Mouse (Mus musculus): ENCODE data around the gene Epop. TPM values are rescaled to one million over a fixed set of nuclear protein-coding genes. Genes with fewer than 3 reads are reported as not detected.

The Epop gene
- polyA plus RNA-seq, 1 experiment: 6.1 TPM

- TF ChIP-seq POLR2A (IDR thresholded peaks at IDR 0.05; ENCODE audit: borderline replicate concordance, control insufficient read depth, low read depth, low read length) (no peak), CTCF (IDR thresholded peaks at IDR 0.05; ENCODE audit: control insufficient read depth, insufficient read depth, low read length) (no peak)
- 62% methylated on average over 6 of the region's 6 CpGs for WGBS
- H3K4me3 ChIP-seq (replicated peaks; ENCODE audit: control insufficient read depth, low read depth, low read length): no peak overlapping the region
- no peaks in the 10 kb centered on the region for H3K4me1 ChIP-seq (ENCODE audit: control insufficient read depth, insufficient read depth, low read length)
- H3K27ac ChIP-seq (ENCODE audit: control insufficient read depth, insufficient read depth, low read depth, low read length, poor library complexity): no peak overlapping the region
Measured at GRCm38 (mm10) chr11:97669829-97670228, 40.3 kb upstream of the Epop start.

GRCm38 (mm10) chr11:97669268-97669667, 39.8 kb upstream of the Epop start:
- no peaks in the 10 kb centered on the region for H3K4me1 ChIP-seq (ENCODE audit: control insufficient read depth, insufficient read depth, low read length)
- TF ChIP-seq POLR2A (IDR thresholded peaks at IDR 0.05; ENCODE audit: borderline replicate concordance, control insufficient read depth, low read depth, low read length): no peak
- no peak overlapping the region for H3K4me3 ChIP-seq (replicated peaks; ENCODE audit: control insufficient read depth, low read depth, low read length)
- H3K27ac ChIP-seq (ENCODE audit: control insufficient read depth, insufficient read depth, low read depth, low read length, poor library complexity): no peak overlapping the region
- WGBS: 89% methylated on average over 15 of the region's 15 CpGs

GRCm38 (mm10) chr11:97668160-97668559, 38.7 kb upstream of the Epop start:
- 89% methylated on average over 7 of the region's 7 CpGs for WGBS
- TF ChIP-seq CTCF (IDR thresholded peaks at IDR 0.05; ENCODE audit: control insufficient read depth, insufficient read depth, low read length) (no peak), POLR2A (IDR thresholded peaks at IDR 0.05; ENCODE audit: borderline replicate concordance, control insufficient read depth, low read depth, low read length) (no peak)
- Histone ChIP-seq H3K4me3 (replicated peaks; ENCODE audit: control insufficient read depth, low read depth, low read length) (no peak overlapping the region), H3K27ac (ENCODE audit: control insufficient read depth, insufficient read depth, low read depth, low read length, poor library complexity) (no peak overlapping the region), H3K4me1 (ENCODE audit: control insufficient read depth, insufficient read depth, low read length) (no peaks in the 10 kb centered on the region)

DNA sequence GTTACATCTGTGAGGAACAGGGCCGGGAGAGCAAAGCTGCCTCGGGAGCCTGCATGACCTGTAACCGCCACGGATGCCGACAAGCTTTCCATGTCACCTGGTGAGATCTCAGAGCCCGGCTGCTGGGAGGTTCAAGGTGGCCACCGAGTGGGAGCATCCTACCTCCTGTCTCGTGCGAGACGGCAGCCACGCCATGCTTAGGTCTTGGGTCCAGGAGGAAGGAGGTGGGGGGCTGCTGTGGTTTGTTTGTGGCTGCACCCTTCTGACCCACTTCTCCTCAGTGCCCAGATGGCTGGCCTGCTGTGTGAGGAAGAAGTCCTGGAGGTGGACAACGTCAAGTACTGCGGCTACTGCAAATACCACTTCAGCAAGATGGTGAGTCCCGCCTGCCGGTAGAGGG, 37.3 kb upstream of the Epop start:
- TF ChIP-seq POLR2A (IDR thresholded peaks at IDR 0.05; ENCODE audit: borderline replicate concordance, control insufficient read depth, low read depth, low read length): no peak
- TF ChIP-seq CTCF (IDR thresholded peaks at IDR 0.05; ENCODE audit: control insufficient read depth, insufficient read depth, low read length): no peak
- Histone ChIP-seq H3K27ac (ENCODE audit: control insufficient read depth, insufficient read depth, low read depth, low read length, poor library complexity) (no peak overlapping the region), H3K4me1 (ENCODE audit: control insufficient read depth, insufficient read depth, low read length) (no peaks in the 10 kb centered on the region), H3K4me3 (replicated peaks; ENCODE audit: control insufficient read depth, low read depth, low read length) (no peak overlapping the region)
- 80% methylated on average over 15 of the region's 15 CpGs for WGBS

DNA sequence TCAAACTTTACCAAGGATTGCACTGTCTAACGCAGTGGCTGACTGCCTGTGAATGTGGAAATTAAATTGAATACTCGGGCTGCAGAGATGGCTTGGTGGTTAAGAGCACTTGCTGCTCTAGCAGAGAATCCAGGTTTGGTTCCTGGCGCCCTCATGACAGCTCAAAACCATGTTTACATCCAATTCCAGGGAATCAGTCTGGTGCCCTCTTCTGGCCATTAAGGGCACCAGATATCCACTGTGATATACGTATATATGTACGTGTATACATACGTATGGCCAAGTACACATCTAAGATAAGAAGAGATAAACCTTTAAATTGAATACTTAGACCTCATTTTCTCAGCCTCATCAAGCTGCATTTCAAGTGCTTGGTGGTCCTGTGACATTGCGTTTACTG, 36.7 kb upstream of the Epop start:
- Histone ChIP-seq H3K4me3 (replicated peaks; ENCODE audit: control insufficient read depth, low read depth, low read length) (no peak overlapping the region), H3K4me1 (ENCODE audit: control insufficient read depth, insufficient read depth, low read length) (no peaks in the 10 kb centered on the region), H3K27ac (ENCODE audit: control insufficient read depth, insufficient read depth, low read depth, low read length, poor library complexity) (no peak overlapping the region)
- WGBS: 83% methylated on average over 7 of the region's 7 CpGs
- TF ChIP-seq POLR2A (IDR thresholded peaks at IDR 0.05; ENCODE audit: borderline replicate concordance, control insufficient read depth, low read depth, low read length) (no peak), CTCF (IDR thresholded peaks at IDR 0.05; ENCODE audit: control insufficient read depth, insufficient read depth, low read length) (0 out of 2 replicates have a peak, but pooled peaks have one; percentile 7)

DNA sequence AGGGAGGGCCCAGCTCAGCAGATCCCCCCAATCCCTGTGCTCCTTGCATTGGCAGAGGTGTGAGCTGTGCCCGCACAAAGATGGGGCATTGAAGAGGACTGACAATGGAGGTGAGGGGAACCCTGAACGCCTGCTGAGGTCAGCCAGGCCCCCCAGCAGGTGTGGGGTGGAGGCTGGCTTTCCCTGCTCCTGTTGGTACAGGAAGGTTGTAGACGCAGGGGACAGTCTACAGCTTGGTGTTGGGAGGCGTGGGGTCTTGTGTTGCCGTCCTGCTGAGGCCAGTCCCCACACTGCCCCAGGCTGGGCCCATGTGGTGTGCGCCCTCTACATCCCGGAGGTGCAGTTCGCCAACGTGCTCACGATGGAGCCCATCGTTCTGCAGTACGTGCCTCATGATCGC, 35.9 kb upstream of the Epop start:
- Histone ChIP-seq H3K4me3 (replicated peaks; ENCODE audit: control insufficient read depth, low read depth, low read length) (no peak overlapping the region), H3K4me1 (ENCODE audit: control insufficient read depth, insufficient read depth, low read length) (no peaks in the 10 kb centered on the region; the same call in 1 of the 2 replicates), H3K27ac (ENCODE audit: control insufficient read depth, insufficient read depth, low read depth, low read length, poor library complexity) (no peak overlapping the region)
- TF ChIP-seq CTCF (IDR thresholded peaks at IDR 0.05; ENCODE audit: control insufficient read depth, insufficient read depth, low read length): no peak
- WGBS: 89% methylated on average over 13 of the region's 13 CpGs

GRCm38 (mm10) chr11:97664771-97665240, 35.3 kb upstream of the Epop start:
- Histone ChIP-seq H3K4me1 (ENCODE audit: control insufficient read depth, insufficient read depth, low read length) (no peaks in the 10 kb centered on the region; the same call in 1 of the 2 replicates), H3K27ac (ENCODE audit: control insufficient read depth, insufficient read depth, low read depth, low read length, poor library complexity) (no peak overlapping the region), H3K4me3 (replicated peaks; ENCODE audit: control insufficient read depth, low read depth, low read length) (peak overlapping the region; percentile 33)
- TF ChIP-seq CTCF (IDR thresholded peaks at IDR 0.05; ENCODE audit: control insufficient read depth, insufficient read depth, low read length): no peak; the same call in 1 of the 2 replicates
- TF ChIP-seq POLR2A (IDR thresholded peaks at IDR 0.05; ENCODE audit: borderline replicate concordance, control insufficient read depth, low read depth, low read length): no peak
- 18% methylated on average over 6 of the region's 6 CpGs for WGBS

GRCm38 (mm10) chr11:97664339-97664665, 34.8 kb upstream of the Epop start:
- Histone ChIP-seq H3K27ac (ENCODE audit: control insufficient read depth, insufficient read depth, low read depth, low read length, poor library complexity) (no peak overlapping the region), H3K4me3 (replicated peaks; ENCODE audit: control insufficient read depth, low read depth, low read length) (peak overlapping the region; percentile 41), H3K4me1 (ENCODE audit: control insufficient read depth, insufficient read depth, low read length) (no peaks in the 10 kb centered on the region; the same call in 1 of the 2 replicates)
- TF ChIP-seq POLR2A (IDR thresholded peaks at IDR 0.05; ENCODE audit: borderline replicate concordance, control insufficient read depth, low read depth, low read length) (no peak), CTCF (IDR thresholded peaks at IDR 0.05; ENCODE audit: control insufficient read depth, insufficient read depth, low read length) (no peak)
- 4% methylated on average over 8 of the region's 8 CpGs for WGBS

All from bone marrow, adult 2 months (tissue).